Mouse (Mus musculus): ENCODE data around the gene Ece1.

Gene Ece1

GRCm38 (mm10) chr4:137857116-137857515 is 4.9 kb upstream of the Ece1 start:
- peak; percentile 42 for DNase-seq

DNA sequence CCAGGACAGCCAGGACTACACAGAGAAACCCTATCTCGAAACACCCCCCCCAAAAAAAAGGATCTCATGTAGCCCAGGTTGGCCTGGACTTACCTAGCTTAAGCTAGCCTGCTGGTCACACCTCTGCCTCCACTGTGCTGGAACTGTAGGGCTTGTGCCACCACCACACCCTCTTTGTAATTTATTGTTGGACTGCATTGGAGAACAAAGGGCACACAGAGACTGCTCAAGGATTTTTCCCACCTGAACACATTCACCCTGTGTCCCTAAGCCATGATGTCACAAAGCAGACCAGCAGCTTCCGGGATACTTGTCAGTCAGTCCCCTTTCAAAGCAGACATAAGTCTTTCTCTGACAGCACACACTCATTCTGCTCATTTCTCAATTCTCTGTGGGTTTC is 3.7 kb upstream of the Ece1 start:
- DNase-seq = no peak

- DNase-seq = peak; percentile 29
Observed at GRCm38 (mm10) chr4:137861461-137862011, 501 bp upstream of the Ece1 start.

GRCm38 (mm10) chr4:137862516-137863240 is 641 bp downstream of the Ece1 start:
- DNase-seq = no peak

DNA sequence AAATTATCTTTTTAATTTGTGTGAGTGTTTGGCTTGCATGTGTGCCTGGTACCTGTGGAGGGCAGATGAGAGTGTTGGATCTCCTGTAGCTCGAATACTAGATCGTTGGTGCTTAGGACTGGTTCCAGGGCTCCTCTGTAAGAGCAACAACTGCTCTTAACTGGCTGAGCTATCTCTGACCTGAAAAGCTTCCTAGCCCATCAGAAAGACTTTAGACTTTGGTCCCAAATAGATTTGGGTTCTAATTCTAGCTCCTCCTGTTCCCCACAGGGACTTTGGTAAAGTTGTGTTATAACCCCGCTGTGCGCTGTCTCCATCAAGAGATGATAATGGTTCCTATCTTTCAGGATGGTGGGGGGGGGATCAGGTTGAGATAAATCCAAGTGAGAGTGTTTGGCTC is 2.0 kb downstream of the Ece1 start:
- no peak for DNase-seq

- DNase-seq = peak; percentile 40
Observed at GRCm38 (mm10) chr4:137864769-137865168, 2.7 kb downstream of the Ece1 start.

DNA sequence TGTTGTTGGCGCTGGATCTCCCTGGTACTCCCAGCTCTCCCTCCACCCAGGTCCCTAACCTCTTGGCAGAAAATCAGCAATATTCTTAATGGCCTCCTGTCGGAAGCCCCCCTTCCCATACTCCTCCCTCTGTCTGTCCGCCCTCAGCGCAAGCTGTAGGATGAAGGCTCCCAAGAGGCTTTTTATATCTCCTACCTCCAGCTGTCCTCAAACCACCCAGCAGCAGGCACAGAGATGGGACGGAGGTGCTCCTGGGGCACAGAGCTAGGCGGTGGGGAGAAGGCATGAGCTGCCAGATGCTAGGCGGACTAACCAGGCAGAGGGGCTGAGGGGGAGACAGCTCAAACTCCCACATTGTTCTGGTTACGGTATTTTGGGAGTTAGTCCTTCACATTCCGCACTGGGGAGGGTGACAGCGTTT is 3.2 kb downstream of the Ece1 start:
- DNase-seq = peak; percentile 44

- DNase-seq = peak; percentile 25
Observed at GRCm38 (mm10) chr4:137866206-137866863, 4.3 kb downstream of the Ece1 start.

- DNase-seq = no peak
Observed at GRCm38 (mm10) chr4:137867225-137867624, 5.2 kb downstream of the Ece1 start.

DNA sequence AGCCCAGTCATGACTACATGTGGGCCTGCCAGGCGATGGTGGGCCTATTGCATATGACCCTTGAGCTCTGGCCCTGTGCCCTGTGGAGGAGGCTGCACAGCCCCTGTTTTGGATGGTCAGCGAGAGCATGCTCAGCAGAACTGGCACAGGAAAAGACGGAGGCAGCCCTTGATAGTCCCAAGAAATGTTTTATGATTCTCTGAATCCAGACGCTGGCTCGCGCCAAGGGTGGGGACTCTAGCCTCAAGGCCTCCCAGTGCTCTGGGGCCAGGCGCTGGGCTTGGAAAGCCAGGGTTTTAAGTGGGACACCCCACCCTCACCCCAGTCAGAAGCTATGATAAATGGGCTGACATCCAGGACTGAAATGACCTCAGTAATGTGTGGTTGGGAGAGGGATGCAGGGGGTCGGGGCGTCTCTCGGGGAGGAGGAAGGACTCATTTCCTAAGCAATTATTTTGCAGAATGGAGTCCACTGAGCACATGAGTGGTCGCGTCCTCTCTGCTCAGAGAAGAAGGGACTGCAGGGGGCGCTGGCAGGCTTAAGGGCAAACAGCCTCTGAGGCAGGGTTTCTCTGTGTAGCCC is 5.7 kb downstream of the Ece1 start:
- peak; percentile 49 for DNase-seq

GRCm38 (mm10) chr4:137869667-137870274 is 7.7 kb downstream of the Ece1 start:
- no peak for DNase-seq

- no peak for DNase-seq
Observed at GRCm38 (mm10) chr4:137870979-137871378, 8.9 kb downstream of the Ece1 start.

DNA sequence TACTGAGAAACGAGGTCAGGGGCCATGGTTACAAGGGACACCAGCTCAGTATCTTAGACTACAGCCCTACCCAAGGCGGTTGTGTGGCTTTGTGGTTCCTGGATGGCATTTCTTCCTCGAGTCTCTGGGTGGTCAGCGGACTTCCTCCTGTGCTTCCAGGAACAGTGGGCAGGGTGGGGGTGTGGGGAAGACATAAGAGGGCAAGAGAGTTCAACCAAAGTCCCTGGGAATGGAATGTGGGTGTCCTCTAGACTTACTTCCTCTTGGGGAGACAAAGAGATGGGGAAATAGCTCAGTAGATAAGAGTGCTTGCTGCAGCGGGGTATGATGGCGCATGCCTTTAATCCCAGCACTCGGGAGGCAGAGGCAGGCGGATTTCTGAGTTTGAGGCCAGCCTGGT is 9.4 kb downstream of the Ece1 start:
- no peak for DNase-seq

DNA sequence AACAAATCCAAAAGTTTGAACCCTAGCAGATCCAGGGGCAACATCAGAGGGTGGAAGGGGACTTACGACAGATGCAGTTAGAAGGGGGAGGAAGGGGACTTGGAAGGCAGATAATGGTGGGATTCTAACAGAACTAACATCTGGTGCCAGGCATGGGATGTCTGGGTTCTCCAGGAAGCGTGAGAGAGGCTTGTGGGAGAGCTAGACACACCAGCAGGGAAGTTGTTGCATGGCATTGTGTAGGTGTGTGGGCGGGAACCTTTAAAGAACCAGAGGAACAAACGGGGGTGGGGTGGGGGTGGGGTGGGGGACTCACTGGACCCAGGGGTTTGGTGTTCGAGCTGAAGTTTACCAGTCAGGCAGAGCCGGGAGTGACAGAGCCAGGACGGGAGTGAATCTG is 12.3 kb downstream of the Ece1 start:
- no peak for DNase-seq

- DNase-seq = no peak
Observed at GRCm38 (mm10) chr4:137874826-137875225, 12.8 kb downstream of the Ece1 start.

DNA sequence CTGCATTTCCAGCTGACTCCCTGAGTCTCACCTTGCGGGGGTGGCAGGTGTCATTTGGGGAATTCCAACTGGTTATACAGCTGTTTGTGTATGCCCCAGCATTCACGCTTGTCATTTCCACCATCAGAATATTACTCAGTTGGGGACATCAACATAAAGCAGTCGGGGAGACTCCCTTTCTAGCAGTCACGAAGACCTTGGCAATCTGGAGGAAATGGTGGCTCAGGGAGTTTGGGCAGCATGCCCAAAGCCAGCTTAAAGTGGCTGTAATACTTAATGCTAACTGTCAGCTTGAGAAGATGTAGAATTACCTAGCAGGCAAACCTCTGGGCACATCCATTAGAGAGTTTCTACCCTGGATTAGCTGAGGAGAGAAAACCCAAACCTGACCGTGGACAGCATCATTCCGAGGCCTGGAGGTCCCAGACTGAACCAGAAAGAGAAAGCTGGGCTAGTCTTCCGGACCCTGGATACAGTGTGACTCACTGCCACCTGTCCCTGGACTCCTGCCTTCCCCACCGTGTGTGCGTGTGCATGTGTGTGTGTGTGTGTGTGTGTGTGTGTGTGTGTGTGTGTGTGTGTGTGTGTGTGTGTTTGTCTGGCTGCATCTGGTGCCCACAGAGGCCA is 13.5 kb downstream of the Ece1 start:
- no peak for DNase-seq

- DNase-seq = no peak
Observed at GRCm38 (mm10) chr4:137876834-137877233, 14.8 kb downstream of the Ece1 start.

DNA sequence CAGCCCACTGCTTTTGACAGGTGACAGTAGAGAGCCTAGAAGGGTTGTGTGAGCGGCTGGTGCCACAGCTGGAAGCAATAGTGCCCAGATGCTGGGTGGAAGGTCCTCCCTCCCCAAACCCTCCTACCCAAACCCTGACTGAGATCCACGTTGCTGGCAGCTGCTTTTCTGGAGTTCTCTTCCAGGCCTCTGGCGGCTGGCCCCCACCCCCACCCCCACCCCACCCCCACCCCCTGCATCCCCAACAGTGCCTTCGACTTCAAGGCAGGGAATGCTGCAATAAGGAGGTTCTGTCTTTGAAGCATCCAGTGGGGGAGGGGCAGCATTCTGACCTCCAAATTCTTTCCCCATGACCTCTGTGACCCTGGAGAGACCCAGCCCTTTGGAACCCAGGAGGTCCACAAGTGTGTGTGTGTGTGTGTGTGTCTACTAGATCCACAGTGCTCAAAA is 15.4 kb downstream of the Ece1 start:
- DNase-seq = no peak

GRCm38 (mm10) chr4:137879383-137880156 is 17.5 kb downstream of the Ece1 start:
- no peak for DNase-seq

- no peak for DNase-seq
Observed at GRCm38 (mm10) chr4:137881445-137881844, 19.4 kb downstream of the Ece1 start.

DNA sequence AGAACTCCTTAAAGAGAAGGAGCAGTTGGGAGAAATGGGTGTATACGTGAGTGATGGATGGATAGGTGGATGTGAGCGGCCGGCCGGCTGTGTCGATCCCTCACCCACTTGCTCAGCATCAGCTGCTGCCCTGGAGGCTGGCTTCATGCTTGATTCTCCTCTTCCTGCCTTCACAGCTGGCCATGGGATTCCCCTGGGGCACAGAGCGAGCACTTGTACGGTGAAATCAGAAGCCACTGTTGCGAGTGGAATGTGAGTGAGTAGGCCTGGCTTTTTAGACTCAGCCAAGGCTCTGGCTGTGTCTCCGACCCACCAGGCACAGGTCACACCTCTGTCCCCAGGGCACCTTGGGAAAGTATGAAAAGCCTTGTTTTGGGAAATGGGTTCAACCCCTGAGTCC is 20.6 kb downstream of the Ece1 start:
- no peak for DNase-seq

GRCm38 (mm10) chr4:137883513-137884150 is 21.6 kb downstream of the Ece1 start:
- no peak for DNase-seq
